Mouse (Mus musculus): ENCODE results near the gene Cenpv. TPM values are rescaled to one million over a fixed set of nuclear protein-coding genes. Genes with fewer than 3 reads are reported as not detected.
A peak's percentile ranks its signal among the peaks of the same experiment; 100 is the strongest.

The Cenpv gene
- total and polyA plus RNA-seq, 3 experiments = 24.4 to 107 (median 33.6) TPM

DNA sequence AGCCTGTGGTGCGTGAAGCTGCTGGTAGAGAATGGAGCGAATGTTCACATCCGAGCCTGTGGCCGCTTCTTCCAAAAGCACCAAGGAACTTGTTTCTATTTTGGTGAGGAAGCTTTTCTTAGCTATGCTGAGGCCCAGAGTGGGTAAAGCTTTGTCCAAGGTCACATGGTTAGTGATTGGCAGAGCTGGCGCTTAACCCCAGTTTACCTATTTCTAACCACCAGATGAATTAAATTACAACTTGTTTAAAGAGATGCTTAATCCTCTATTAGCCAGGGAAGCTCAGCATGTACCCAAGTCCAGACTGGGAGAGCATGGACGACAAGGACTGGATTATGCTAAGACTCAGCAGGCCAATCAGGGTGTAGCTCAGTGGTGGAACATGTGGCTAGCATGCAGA is 44.0 kb upstream of the Cenpv start:
- Histone ChIP-seq H3K27ac (ENCODE audit: insufficient read depth, low read depth) (no peak overlapping the region), H3K4me2 (ENCODE audit: insufficient read depth, low read depth, poor library complexity, severe bottlenecking) (no peak overlapping the region), H3K79me2 (replicated peaks; ENCODE audit: control insufficient read depth, extremely low read depth, insufficient read depth, poor library complexity, severe bottlenecking) (no peaks in the 10 kb centered on the region), H3K9me3 (replicated peaks; ENCODE audit: low read length) (no peaks in the 10 kb centered on the region), H3K27me3 (replicated peaks) (no peaks in the 10 kb centered on the region), H3K4me3 (replicated peaks in 1 of 3; ENCODE audit: low read depth in 2 of 3, low read length in 2 of 3, poor library complexity in 1 of 3) (no peak overlapping the region), H3K9ac (ENCODE audit: insufficient read depth, low read depth) (no peak overlapping the region), H3K36me3 (replicated peaks in 1 of 2; ENCODE audit: control insufficient read depth in 1 of 2, insufficient read depth in 1 of 2, low read length in 1 of 2) (peaks cover 65 to 94% of the 10 kb centered on the region in 2 experiments), H3K4me1 (ENCODE audit: control insufficient read depth in 1 of 2, insufficient read depth in 2 of 2) (0 out of 4 replicates have a peak, but pooled peaks cover 0 to 2% of the 10 kb centered on the region in 2 experiments)
- TF ChIP-seq JUND (conservative IDR thresholded peaks at IDR 0.05; ENCODE audit: low read depth, low read length) (no peak), SIN3A (IDR thresholded peaks at IDR 0.05; ENCODE audit: low read length) (no peak), TBP (conservative IDR thresholded peaks at IDR 0.05; ENCODE audit: low read depth, low read length) (no peak), USF1 (IDR thresholded peaks at IDR 0.05; ENCODE audit: low read depth, low read length) (no peak), BHLHE40 (IDR thresholded peaks at IDR 0.05; ENCODE audit: low read depth, low read length) (no peak), RCOR1 (conservative IDR thresholded peaks at IDR 0.05; ENCODE audit: low read depth, low read length) (no peak), MAZ (IDR thresholded peaks at IDR 0.05; ENCODE audit: low read depth, low read length) (no peak), MXI1 (IDR thresholded peaks at IDR 0.05; ENCODE audit: low read depth, low read length) (no peak), CHD2 (IDR thresholded peaks at IDR 0.05; ENCODE audit: low read length) (no peak)
- in situ Hi-C loops (cut with MboI; ENCODE audit: low pct_ligation_motif_present, low pct_unique_long_range_greater_than_20kb, low sequenced_read_pairs) (no loop called here), dilution Hi-C loops (cut with MboI; ENCODE audit: extremely low pct_ligation_motif_present, extremely low pct_unique_long_range_greater_than_20kb, low sequenced_read_pairs) (no loop called here)
- no peak for DNase-seq (ENCODE audit: extremely low read depth)

DNA sequence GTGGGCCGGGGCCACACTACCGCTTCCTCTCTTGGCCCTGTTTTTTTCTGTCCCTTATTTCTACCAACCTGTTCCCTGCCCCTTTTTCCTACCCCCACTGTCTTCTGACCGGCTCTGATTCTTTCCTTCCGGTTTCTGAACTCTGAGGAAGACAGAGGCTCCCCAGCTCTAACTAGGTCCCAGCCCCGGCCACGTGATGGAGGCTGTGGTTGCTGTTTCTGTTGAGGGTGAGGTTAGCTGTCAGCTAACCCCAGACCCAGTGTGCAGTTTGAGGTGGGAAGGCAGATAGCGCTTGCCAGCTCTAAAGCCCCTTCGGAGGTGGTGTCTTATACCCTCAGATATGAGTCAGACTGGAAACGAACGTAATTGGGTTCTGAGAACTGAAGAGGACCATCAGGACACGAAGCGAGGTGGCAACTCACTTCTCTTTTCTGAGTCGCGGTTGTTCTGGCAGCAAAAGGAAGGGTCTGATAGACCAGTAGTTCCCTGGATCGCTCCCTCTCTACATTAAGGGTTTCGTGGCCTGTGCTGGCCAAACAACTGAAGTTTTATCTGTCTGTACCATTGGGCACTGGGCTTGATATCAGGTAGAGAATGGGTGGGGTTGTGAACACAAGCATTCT is 37.6 kb upstream of the Cenpv start:
- Histone ChIP-seq H3K79me2 (replicated peaks; ENCODE audit: control insufficient read depth, extremely low read depth, insufficient read depth, poor library complexity, severe bottlenecking) (peaks cover 6% of the 10 kb centered on the region; the same call in 1 of the 2 replicates), H3K4me3 (replicated peaks in 1 of 3; ENCODE audit: low read depth in 2 of 3, low read length in 2 of 3, poor library complexity in 1 of 3) (peak overlapping the region; percentile 64 to 78 (median 69)), H3K9ac (ENCODE audit: insufficient read depth, low read depth) (peak overlapping the region; percentile 67), H3K9me3 (replicated peaks; ENCODE audit: low read length) (peaks cover 5% of the 10 kb centered on the region), H3K4me2 (ENCODE audit: insufficient read depth, low read depth, poor library complexity, severe bottlenecking) (peak overlapping the region; percentile 75), H3K27ac (ENCODE audit: insufficient read depth, low read depth) (peak overlapping the region; percentile 89), H3K27me3 (replicated peaks) (no peaks in the 10 kb centered on the region), H3K36me3 (replicated peaks in 1 of 2; ENCODE audit: control insufficient read depth in 1 of 2, insufficient read depth in 1 of 2, low read length in 1 of 2) (peaks cover 26 to 40% of the 10 kb centered on the region in 2 experiments), H3K4me1 (ENCODE audit: control insufficient read depth in 1 of 2, insufficient read depth in 2 of 2) (peaks cover 4 to 15% of the 10 kb centered on the region in 2 experiments; a peak in 3 of 4 replicates)
- dilution Hi-C loops (cut with MboI; ENCODE audit: extremely low pct_ligation_motif_present, extremely low pct_unique_long_range_greater_than_20kb, low sequenced_read_pairs) (no loop called here), in situ Hi-C loops (cut with MboI; ENCODE audit: low pct_ligation_motif_present, low pct_unique_long_range_greater_than_20kb, low sequenced_read_pairs) (no loop called here)
- peak; percentile 90 for DNase-seq (ENCODE audit: extremely low read depth)
- TF ChIP-seq JUND (conservative IDR thresholded peaks at IDR 0.05; ENCODE audit: low read depth, low read length) (0 out of 2 replicates have a peak, but pooled peaks have one; percentile 43), MAX (IDR thresholded peaks at IDR 0.05; ENCODE audit: low read length) (peak; percentile 97), MXI1 (IDR thresholded peaks at IDR 0.05; ENCODE audit: low read depth, low read length) (peak; percentile 96), MEF2A (IDR thresholded peaks at IDR 0.05; ENCODE audit: borderline replicate concordance, low read depth, low read length) (peak; percentile 29; the same call in 1 of the 2 replicates), MAZ (IDR thresholded peaks at IDR 0.05; ENCODE audit: low read depth, low read length) (0 out of 2 replicates have a peak, but pooled peaks have one; percentile 57), TBP (conservative IDR thresholded peaks at IDR 0.05; ENCODE audit: low read depth, low read length) (no peak; the same call in 1 of the 2 replicates), ETS1 (conservative IDR thresholded peaks at IDR 0.05; ENCODE audit: low read depth, low read length) (peak; percentile 69), MAFK (IDR thresholded peaks at IDR 0.05; ENCODE audit: insufficient replicate concordance, low read length) (no peak), JUN (IDR thresholded peaks at IDR 0.05; ENCODE audit: insufficient read depth, low read depth, low read length) (no peak), ZNF384 (IDR thresholded peaks at IDR 0.05; ENCODE audit: low read depth, low read length) (peak; percentile 75), GABPA (IDR thresholded peaks at IDR 0.05; ENCODE audit: insufficient replicate concordance, low read depth, low read length) (no peak), NRF1 (IDR thresholded peaks at IDR 0.05; ENCODE audit: low read depth, low read length) (no peak), USF2 (conservative IDR thresholded peaks at IDR 0.05; ENCODE audit: low read depth, low read length) (peak; percentile 83), USF1 (IDR thresholded peaks at IDR 0.05; ENCODE audit: low read depth, low read length) (peak; percentile 92), NELFE (IDR thresholded peaks at IDR 0.05; ENCODE audit: low read depth, low read length) (peak; percentile 57), POLR2A (IDR thresholded peaks at IDR 0.05; ENCODE audit: low read depth, low read length) (peak; percentile 75), ZKSCAN1 (IDR thresholded peaks at IDR 0.05; ENCODE audit: borderline replicate concordance, low read depth, low read length) (no peak), ZC3H11A (IDR thresholded peaks at IDR 0.05; ENCODE audit: low read depth, low read length) (no peak), PAX5 (IDR thresholded peaks at IDR 0.05; ENCODE audit: low read length) (no peak), ZMIZ1 (IDR thresholded peaks at IDR 0.05; ENCODE audit: low read depth, low read length) (no peak), UBTF (IDR thresholded peaks at IDR 0.05; ENCODE audit: low read depth, low read length) (peak; percentile 76), KAT2A (IDR thresholded peaks at IDR 0.05; ENCODE audit: insufficient replicate concordance, low read length) (0 out of 2 replicates have a peak, but pooled peaks have one; percentile 47), TCF12 (IDR thresholded peaks at IDR 0.05; ENCODE audit: low read depth, low read length) (no peak), EP300 (IDR thresholded peaks at IDR 0.05; ENCODE audit: low read length) (peak; percentile 45; the same call in 1 of the 2 replicates), RAD21 (IDR thresholded peaks at IDR 0.05; ENCODE audit: low read depth, low read length) (no peak), SIN3A (IDR thresholded peaks at IDR 0.05; ENCODE audit: low read length) (peak; percentile 92), BHLHE40 (IDR thresholded peaks at IDR 0.05; ENCODE audit: low read depth, low read length) (peak; percentile 89), SMC3 (IDR thresholded peaks at IDR 0.05; ENCODE audit: low read depth, low read length) (no peak)

All from CH12.LX (cell line).